Mouse (Mus musculus) stomach, postnatal 0 days (tissue): ENCODE data around the gene Tacc3.

Experiments
- CTCF ChIP-seq: IDR thresholded peaks from 2 replicates; pipeline ENCODE4 v1.5.1; 2016; ENCODE audit warnings: antibody characterized with exemption, low read depth, mild to moderate bottlenecking, moderate library complexity
- EP300 ChIP-seq: optimal IDR thresholded peaks from 2 replicates; pipeline ENCODE3; 2016; ENCODE audit warnings: antibody characterized with exemption

- TF ChIP-seq CTCF (no peak), EP300 (no peak)
Measured at GRCm38 (mm10) chr5:33697534-33697933, 39.6 kb downstream of the Tacc3 start.
